ENCODE assay signal across 8 mouse cellular contexts in the genomic region with DNA sequence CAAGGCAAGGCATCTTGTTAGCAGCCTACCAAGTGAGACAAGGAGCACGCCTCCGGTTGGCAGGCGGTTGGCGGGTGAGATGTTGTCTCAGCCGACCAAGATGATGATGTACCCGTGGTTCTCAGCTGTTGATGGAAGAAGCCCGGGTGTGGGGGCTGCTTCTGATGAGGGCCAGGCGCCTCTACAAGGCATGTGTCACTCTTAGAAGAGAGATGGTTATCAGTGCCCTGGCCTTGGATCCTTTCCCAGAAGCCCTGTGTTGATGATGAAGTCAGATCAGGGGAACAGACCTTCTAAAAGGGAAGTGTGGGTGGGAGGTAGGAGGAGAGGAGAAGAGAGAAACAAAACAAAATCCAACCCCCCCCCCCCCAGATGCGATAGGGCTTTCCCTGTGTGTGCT. TPM values are rescaled to one million over a fixed set of nuclear protein-coding genes. Genes with fewer than 3 reads are reported as not detected.
DNase-seq lines count a peak whose midpoint lies in the region; ATAC-seq and TF ChIP-seq lines count a peak whose summit lies in the region.

No protein-coding gene starts in this region.

- peak; percentile 80 for ATAC-seq in lung, embryonic 16.5 days (ENCODE audit: low read depth)
- no peak for ATAC-seq in forebrain, embryonic 11.5 days (replicated peaks; ENCODE audit: low FRiP score)

- no peaks in the 10 kb centered on the region for H3K27me3 ChIP-seq in lung, embryonic 16.5 days (ENCODE audit: control insufficient read depth, insufficient read depth, low read depth, low read length)
- no peaks in the 10 kb centered on the region for H3K27me3 ChIP-seq in thymus, adult 2 months (ENCODE audit: control insufficient read depth, insufficient read depth, low read length)
- no peaks in the 10 kb centered on the region for H3K27me3 ChIP-seq in forebrain, embryonic 11.5 days (ENCODE audit: control insufficient read depth, insufficient read depth, low read length)

- peak; percentile 98 for DNase-seq in 416B (ENCODE audit: low read depth)
- peak; percentile 71 for DNase-seq in NIH3T3 (ENCODE audit: low read depth)
- DNase-seq in heart, adult 18-20 months, result peak; percentile 44 to 74
- peak; percentile 74 for DNase-seq in layer of hippocampus, adult 11-12 months (ENCODE audit: low spot score)
- DNase-seq in thymus, adult 2 months, result peak; percentile 39
- no peak for DNase-seq in cerebellum, adult 9-10 months
- DNase-seq in forebrain, embryonic 11.5 days (ENCODE audit: low spot score), result no peak

- H3K4me3 ChIP-seq in lung, embryonic 16.5 days (ENCODE audit: low read length), result no peak overlapping the region
- no peak overlapping the region for H3K4me3 ChIP-seq in thymus, adult 2 months (ENCODE audit: control insufficient read depth, insufficient read depth, low read length)
- no peak overlapping the region for H3K4me3 ChIP-seq in forebrain, embryonic 11.5 days (ENCODE audit: low read depth, low read length)

- peaks cover 2% of the 10 kb centered on the region; the same call in 1 of the 2 replicates for H3K9me3 ChIP-seq in lung, embryonic 16.5 days (ENCODE audit: control insufficient read depth, low read length)
- H3K9me3 ChIP-seq in forebrain, embryonic 11.5 days (ENCODE audit: control insufficient read depth, low read length), result no peaks in the 10 kb centered on the region

- H3K27ac ChIP-seq in lung, embryonic 16.5 days (ENCODE audit: low read length), result no peak overlapping the region
- H3K27ac ChIP-seq in thymus, adult 2 months (ENCODE audit: control insufficient read depth, insufficient read depth, low read length), result peak overlapping the region; percentile 41; the same call in 1 of the 2 replicates
- H3K27ac ChIP-seq in forebrain, embryonic 11.5 days (ENCODE audit: low read depth, low read length), result no peak overlapping the region

- no peak for TF ChIP-seq POLR2A in thymus, adult 2 months (IDR thresholded peaks at IDR 0.05; ENCODE audit: control insufficient read depth, extremely low read depth, insufficient read depth, low read length, poor library complexity)

- H3K9ac ChIP-seq in lung, embryonic 16.5 days (ENCODE audit: low read length), result no peak overlapping the region
- H3K9ac ChIP-seq in forebrain, embryonic 11.5 days (ENCODE audit: low read length), result no peak overlapping the region

- no peaks in the 10 kb centered on the region for H3K36me3 ChIP-seq in lung, embryonic 16.5 days (ENCODE audit: control insufficient read depth, insufficient read depth, low read length)
- H3K36me3 ChIP-seq in thymus, adult 2 months (ENCODE audit: control insufficient read depth, insufficient read depth, low read length), result no peaks in the 10 kb centered on the region
- no peaks in the 10 kb centered on the region for H3K36me3 ChIP-seq in forebrain, embryonic 11.5 days (ENCODE audit: control insufficient read depth, insufficient read depth, low read length)

- no peak overlapping the region for H3K4me2 ChIP-seq in lung, embryonic 16.5 days (ENCODE audit: low read depth, low read length)
- H3K4me2 ChIP-seq in forebrain, embryonic 11.5 days (ENCODE audit: low read depth, low read length, severe bottlenecking), result no peak overlapping the region

- WGBS in lung, embryonic 16.5 days, result 30% methylated on average over 9 of the region's 9 CpGs
- WGBS in thymus, adult 2 months, result 3% methylated on average over 9 of the region's 9 CpGs
- WGBS in forebrain, embryonic 11.5 days, result 89% methylated on average over 9 of the region's 9 CpGs

- H3K4me1 ChIP-seq in lung, embryonic 16.5 days (replicated peaks; ENCODE audit: control insufficient read depth, insufficient read depth, low read length), result peaks cover 15% of the 10 kb centered on the region
- H3K4me1 ChIP-seq in thymus, adult 2 months (replicated peaks; ENCODE audit: control insufficient read depth, insufficient read depth, low read length), result peaks cover 24% of the 10 kb centered on the region
- no peaks in the 10 kb centered on the region for H3K4me1 ChIP-seq in forebrain, embryonic 11.5 days (replicated peaks; ENCODE audit: control insufficient read depth, insufficient read depth, low read length)

- TF ChIP-seq CTCF in thymus, adult 2 months (IDR thresholded peaks at IDR 0.05; ENCODE audit: borderline replicate concordance, control insufficient read depth, extremely low read depth, insufficient read depth, low read length, poor library complexity), result no peak

RNA-seq across cellular contexts. Expression of a gene that starts 19.1 kb away (rescaled TPM):
- 1 to 10 TPM; 2.5 to 3.2 TPM for total RNA-seq in heart, adult 18-20 months (2021)
- polyA plus RNA-seq in lung, embryonic 16.5 days (2015; fragmentation: Nextera tagmentation; extraction: Ambion mirVana), result 1.2 and 1.5 TPM in 2 replicates
- 15.5 and 19.4 TPM in 2 replicates for polyA plus RNA-seq in thymus, adult 2 months (2012; rRNA removed)
- 1.9 and 2.4 TPM in 2 replicates for polyA plus RNA-seq in forebrain, embryonic 11.5 days (2014; fragmentation: Nextera tagmentation; extraction: Ambion mirVana)

Comparison
In these comparisons a context has a peak if more than half of its experiments do, and no peak if none do; other contexts are left out.
1. DNase-seq: peak in 416B (single experiment), NIH3T3 (single experiment), heart, adult 18-20 months (2 of 2), layer of hippocampus, adult 11-12 months (single experiment) and thymus, adult 2 months (single experiment); none in cerebellum, adult 9-10 months (single experiment) and forebrain, embryonic 11.5 days (single experiment).